Mouse (Mus musculus) layer of hippocampus, adult 6 months (tissue): ENCODE measurements around the gene Arnt. TPM values are rescaled to one million over a fixed set of nuclear protein-coding genes. Genes with fewer than 3 reads are reported as not detected.

Source experiments
- long read RNA-seq, 2 experiments: library from polyadenylated mRNA; unstranded; transcript quantifications; one replicate each; pipeline ENCODE4 v2.0.0; 2019 to 2020
- polyA plus RNA-seq: library from polyadenylated mRNA; unstranded; fragments of <200 nt; fragmentation: Nextera tagmentation; gene quantifications from 2 replicates; pipeline ENCODE4 v1.2.3, GENCODE M21; 2021

Arnt gene
- 3.4 and 3.8 TPM in 2 replicates for polyA plus RNA-seq
- long read RNA-seq, experiment 1, full-length matches to known transcripts, result 6 of 10 reads
- long read RNA-seq, experiment 1, partial matches to known transcripts, result 3 of 10 reads
- long read RNA-seq, experiment 1, other reads (novel, unspliced or antisense), result 1 of 10 reads
- long read RNA-seq, experiment 2, full-length matches to known transcripts, result 27 of 46 reads
- long read RNA-seq, experiment 2, partial matches to known transcripts, result 8 of 46 reads
- long read RNA-seq, experiment 2, other reads (novel, unspliced or antisense), result 11 of 46 reads

DNA sequence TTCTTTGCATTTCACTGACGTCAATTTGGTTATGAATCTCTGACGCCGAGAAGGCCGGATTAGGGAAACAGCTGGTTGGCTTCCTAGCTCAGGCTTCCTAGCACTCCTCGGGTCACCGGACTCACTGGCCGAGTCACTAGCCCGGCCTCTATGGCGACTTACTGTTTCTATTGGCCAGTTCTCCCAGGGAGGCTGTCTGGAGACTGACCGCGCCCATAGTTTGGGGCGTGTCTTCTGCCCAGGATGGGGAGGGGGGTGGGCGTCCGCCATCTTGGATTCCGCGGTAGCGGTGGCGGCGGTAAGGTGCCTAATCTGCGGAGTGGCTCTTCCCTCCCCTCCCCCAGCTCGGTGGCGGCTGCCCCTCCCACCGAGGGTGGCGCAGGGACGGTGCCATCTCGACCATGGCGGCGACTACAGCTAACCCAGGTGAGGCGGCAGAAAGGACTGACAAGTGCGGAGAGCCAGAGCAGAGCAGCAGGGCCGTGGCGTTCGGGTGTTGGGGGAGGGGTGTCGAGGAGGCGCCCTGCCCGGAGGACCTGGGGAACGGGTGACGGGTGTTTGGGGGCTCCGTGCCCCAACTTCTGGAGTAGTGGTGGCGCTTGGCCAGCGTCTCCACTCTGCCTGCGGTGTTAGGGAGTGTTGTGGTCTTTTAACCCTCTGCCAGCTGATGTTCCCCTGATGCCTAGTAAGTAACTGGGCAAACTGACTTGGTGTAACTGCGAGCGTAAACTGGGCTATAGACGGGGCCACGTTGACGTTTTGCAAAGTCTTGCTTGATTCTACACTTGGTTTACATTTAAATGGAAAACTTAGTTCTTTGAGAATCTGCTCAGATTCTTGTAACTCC is at the start of gene Arnt:
Gene Arnt (plus strand): TSS at position 253 of the 847 bp plus-strand sequence.

DNA sequence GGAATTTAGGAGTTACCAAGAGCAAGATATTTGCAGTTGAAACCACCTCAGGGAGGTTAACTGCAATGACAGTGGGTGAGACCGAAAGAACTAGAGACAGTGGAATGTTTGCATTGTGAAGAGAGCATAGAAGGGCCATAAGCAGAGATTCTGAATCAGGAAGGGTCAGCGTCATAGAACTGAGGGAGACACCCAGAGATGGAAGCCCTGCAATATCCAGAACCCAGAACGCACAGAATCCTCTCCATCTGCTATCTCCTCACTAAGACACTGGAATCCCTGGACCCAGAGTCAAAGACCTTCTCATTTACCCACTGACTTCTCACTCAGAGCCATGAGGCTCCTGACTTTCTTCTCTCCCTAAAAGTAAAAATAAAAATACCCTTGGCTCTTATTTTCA is 31.4 kb upstream of the Arnt start, which contains the start of gene 4930558C23Rik:
Gene 4930558C23Rik (minus strand): TSS at position 101 of the 400 bp plus-strand sequence.

DNA sequence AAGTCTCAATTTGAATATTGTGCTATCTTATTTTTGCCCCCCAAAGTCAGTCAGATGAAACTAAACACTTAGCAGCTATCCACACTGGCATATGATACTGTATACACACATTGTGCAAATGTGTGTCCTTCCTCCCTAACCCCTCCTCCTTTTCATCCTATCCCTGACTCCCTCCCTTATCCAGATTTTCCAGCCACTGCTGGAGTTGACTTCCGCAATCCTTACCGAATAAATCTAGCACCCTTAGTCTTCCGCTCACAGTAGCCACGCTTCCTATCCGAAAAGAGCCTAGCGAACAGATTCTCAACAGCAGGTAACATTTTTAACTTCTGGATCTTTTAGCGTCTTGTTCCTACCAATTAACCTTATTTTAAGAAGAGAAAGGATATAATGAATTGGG is 64.8 kb downstream of the Arnt start, which contains the start of gene Ctsk:
Gene Ctsk (plus strand): TSS at position 233 of the 400 bp plus-strand sequence.

DNA sequence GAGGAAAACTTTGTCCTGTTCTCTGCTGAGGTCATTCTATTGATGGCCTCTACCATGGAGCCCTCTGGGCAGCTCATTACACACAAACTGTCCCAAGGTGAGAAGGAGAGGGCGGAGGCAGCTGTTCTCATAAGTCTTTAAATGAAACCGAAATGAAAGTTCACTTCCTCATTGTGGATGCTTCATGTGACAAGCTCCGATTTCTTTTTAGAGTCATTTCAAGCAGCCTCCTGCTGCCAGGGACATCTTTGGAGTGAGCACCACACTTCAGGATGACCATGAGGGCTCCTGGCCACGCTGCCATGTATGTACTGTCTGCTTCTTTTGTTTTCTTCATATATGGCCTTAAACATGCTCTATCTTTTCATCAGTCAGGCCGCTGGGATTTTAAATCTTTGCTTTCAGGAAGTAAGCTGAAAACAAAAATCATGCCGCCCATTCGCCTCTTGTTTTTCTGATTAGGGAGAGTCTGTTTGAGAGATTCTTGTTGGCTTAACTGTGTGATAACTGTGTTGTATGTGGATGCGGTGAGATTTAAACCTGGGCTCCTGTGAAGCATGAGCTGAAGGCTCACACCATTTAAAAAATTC is 92.5 kb downstream of the Arnt start, which contains the start of gene Ctss:
Gene Ctss (plus strand): TSS at position 165 of the 590 bp plus-strand sequence.

Other genes starting within 250 kb of the Arnt start
- gene Gabpb2, start 216.5 kb upstream of the Arnt start, polyA plus RNA-seq, result 0.60 and 0.73 TPM in 2 replicates
- gene Cdc42se1, start 205.7 kb upstream of the Arnt start, polyA plus RNA-seq, result 66.2 and 87.2 TPM in 2 replicates
- 286 and 302 TPM in 2 replicates for gene Mllt11, start 202.2 kb upstream of the Arnt start, polyA plus RNA-seq
- 0.06 and 0.23 TPM in 2 replicates for gene Gm128, start 192.8 kb upstream of the Arnt start, polyA plus RNA-seq
- gene Bnipl, start 183.2 kb upstream of the Arnt start, polyA plus RNA-seq, result not detected in 2 replicates
- gene Mindy1, start 153.0 kb upstream of the Arnt start, polyA plus RNA-seq, result 19.7 and 19.9 TPM in 2 replicates
- gene Prune1, start 152.3 kb upstream of the Arnt start, polyA plus RNA-seq, result 12.4 and 16.6 TPM in 2 replicates
- 0.15 and 0.19 TPM in 2 replicates for gene Anxa9, start 127.2 kb upstream of the Arnt start, polyA plus RNA-seq
- gene Cers2, start 119.6 kb upstream of the Arnt start, polyA plus RNA-seq, result 45.4 and 46.9 TPM in 2 replicates
- gene Setdb1, start 77.2 kb upstream of the Arnt start, polyA plus RNA-seq, result 7.9 and 9.7 TPM in 2 replicates
- gene 4930558C23Rik, start 31.5 kb upstream of the Arnt start, polyA plus RNA-seq, result not detected in 2 replicates
- 2.5 and 2.8 TPM in 2 replicates for gene Ctsk, start 64.9 kb downstream of the Arnt start, polyA plus RNA-seq
- 170 and 172 TPM in 2 replicates for gene Ctss, start 92.4 kb downstream of the Arnt start, polyA plus RNA-seq
- gene Hormad1, start 125.3 kb downstream of the Arnt start, polyA plus RNA-seq, result not detected in 2 replicates
- 11.2 and 11.5 TPM in 2 replicates for gene Golph3l, start 154.5 kb downstream of the Arnt start, polyA plus RNA-seq
- gene Ensa, start 190.6 kb downstream of the Arnt start, polyA plus RNA-seq, result 210 and 214 TPM in 2 replicates
- gene Mcl1, start 224.4 kb downstream of the Arnt start, polyA plus RNA-seq, result 4.8 and 5.3 TPM in 2 replicates